Mouse (Mus musculus) lung, adult 2 months (tissue): ENCODE data around the gene Wnt7b.

Source experiments
- CTCF ChIP-seq: fragments of 200-500 bp; IDR thresholded peaks from 2 replicates; pipeline ENCODE4 v1.5.1; 2011; ENCODE audit warnings: mild to moderate bottlenecking, low read length, control low read depth; ENCODE audit not compliant: insufficient read depth
- POLR2A ChIP-seq: fragments of 200-500 bp; IDR thresholded peaks from 2 replicates; pipeline ENCODE4 v1.6.1; 2011; ENCODE audit warnings: low read depth, mild to moderate bottlenecking, control low read depth, low read length, borderline replicate concordance; ENCODE audit errors: extremely low read depth

- TF ChIP-seq POLR2A: no peak
- TF ChIP-seq CTCF: no peak
Observed at GRCm38 (mm10) chr15:85574558-85574957, 7.7 kb downstream of the Wnt7b start.
